Mouse (Mus musculus) forebrain, postnatal 0 days (tissue): Measurements from ENCODE around the gene Ptprj. TPM values are rescaled to one million over a fixed set of nuclear protein-coding genes. Genes with fewer than 3 reads are reported as not detected.

Experiments used
- ATAC-seq: fragments of 200-750 bp; cut with Nextera tagmentation; 2 replicates; pipeline ENCODE4 v1.8.0; 2017; ENCODE audit warnings: mild to moderate bottlenecking, moderate library complexity
- DNase-seq: peaks from one replicate; pipeline ENCODE4 v3.0.0-alpha.2; 2015
- H3K27ac ChIP-seq: fragments of 300-500 bp; sonication (generic); 2 replicates; pipeline ENCODE4 v1.5.1; 2014; ENCODE audit warnings: low read depth, mild to moderate bottlenecking, antibody characterized with exemption, low read length, moderate library complexity, mixed read lengths
- H3K27me3 ChIP-seq: fragments of 300-500 bp; sonication (generic); 2 replicates; pipeline ENCODE4 v1.6.1; 2014; ENCODE audit warnings: mild to moderate bottlenecking, low read length, mixed read lengths; ENCODE audit not compliant: insufficient read depth
- H3K36me3 ChIP-seq: fragments of 300-500 bp; sonication (generic); 2 replicates; pipeline ENCODE4 v1.6.1; 2014; ENCODE audit warnings: mild to moderate bottlenecking, moderate library complexity; ENCODE audit not compliant: insufficient read depth
- H3K4me1 ChIP-seq: fragments of 300-500 bp; sonication (generic); 2 replicates; pipeline ENCODE4 v1.6.1; 2014; ENCODE audit warnings: antibody characterized with exemption; ENCODE audit not compliant: insufficient read depth
- H3K4me2 ChIP-seq: fragments of 300-500 bp; sonication (generic); 2 replicates; pipeline ENCODE4 v1.6.1; 2014; ENCODE audit warnings: low read depth, mild to moderate bottlenecking, moderate library complexity
- H3K4me3 ChIP-seq: fragments of 300-500 bp; sonication (generic); 2 replicates; pipeline ENCODE4 v1.5.1; 2014; ENCODE audit warnings: low read depth, low read length, mixed read lengths
- H3K9ac ChIP-seq: fragments of 300-500 bp; sonication (generic); 2 replicates; pipeline ENCODE4 v1.6.1; 2014; ENCODE audit warnings: mild to moderate bottlenecking
- H3K9me3 ChIP-seq: fragments of 300-500 bp; sonication (generic); 2 replicates; pipeline ENCODE4 v1.6.1; 2016; ENCODE audit warnings: low read length
- CTCF ChIP-seq: sonication (generic); IDR thresholded peaks from 2 replicates; pipeline ENCODE4 v1.5.1; 2016; ENCODE audit warnings: antibody characterized with exemption, control low read depth, low read depth
- WGBS: fragments of 180-500 bp; shearing (Covaris S2); extraction: QIAGEN DNeasy Blood & Tissue Kit; methylation state at CpG from one replicate; pipeline ENCODE4 v1.1.7; 2014; 5-methylcytosine and 5-hydroxymethylcytosine counted together
- polyA plus RNA-seq: library from polyadenylated mRNA; unstranded; fragments of >200 nt; fragmentation: Nextera tagmentation; extraction: Ambion mirVana; gene quantifications from 2 replicates; pipeline ENCODE4 v1.2.1, GENCODE M21; 2015
- total RNA-seq: library from RNA; depleted of rRNA; stranded (reverse); fragments of >200 nt; gene quantifications from 2 replicates; pipeline ENCODE4 v1.2.3, GENCODE M21; 2014

Gene Ptprj
- total and polyA plus RNA-seq, 2 experiments from 2014 or later, result 3.9 to 34.0 TPM

DNA sequence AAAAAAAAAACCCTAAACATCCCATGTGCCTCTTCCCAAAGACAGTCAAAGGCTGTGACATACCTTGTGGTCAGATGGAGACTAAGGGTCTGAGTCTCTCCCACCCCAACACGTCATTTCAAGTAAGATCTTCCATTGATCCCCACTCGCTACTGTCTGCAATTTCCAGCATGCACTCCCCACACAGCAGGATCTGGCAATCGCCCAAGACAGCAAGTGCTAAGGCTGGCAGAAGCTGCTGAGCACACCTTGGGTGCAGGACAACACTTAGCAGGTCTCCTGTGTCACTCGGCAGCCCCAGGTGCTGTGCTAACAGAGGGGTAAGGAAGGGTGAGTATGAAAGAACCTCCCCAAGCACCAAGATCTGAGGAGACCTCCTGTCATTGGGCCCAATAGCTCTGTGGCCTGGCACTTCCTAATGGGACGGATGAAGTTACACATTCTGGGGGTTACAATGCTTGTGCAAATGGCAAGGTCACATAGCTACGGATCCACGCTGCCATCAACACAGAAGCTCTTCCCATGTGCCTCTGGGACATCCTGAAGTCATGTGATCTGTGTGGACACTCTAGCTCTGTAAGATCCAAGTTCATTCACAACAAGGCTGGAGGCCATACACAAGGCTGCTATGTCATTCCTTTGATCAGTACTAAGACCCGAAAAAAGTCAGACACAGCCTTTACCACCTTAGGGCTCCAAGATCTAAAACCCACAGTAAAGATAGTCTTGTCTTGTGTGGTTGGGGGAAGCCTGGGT, 13.5 kb downstream of the Ptprj start:
- TF ChIP-seq CTCF, result no peak
- no peak overlapping the region for H3K27ac ChIP-seq
- 67% methylated on average over 8 of the region's 8 CpGs for WGBS
- no peak for ATAC-seq
- no peak overlapping the region for H3K4me3 ChIP-seq
- no peak for DNase-seq
- no peaks in the 10 kb centered on the region for H3K27me3 ChIP-seq
- no peak overlapping the region for H3K9ac ChIP-seq
- H3K36me3 ChIP-seq, result no peaks in the 10 kb centered on the region
- no peak overlapping the region for H3K4me2 ChIP-seq
- 0 out of 2 replicates have a peak, but pooled peaks cover 3% of the 10 kb centered on the region for H3K4me1 ChIP-seq
- H3K9me3 ChIP-seq, result no peaks in the 10 kb centered on the region

DNA sequence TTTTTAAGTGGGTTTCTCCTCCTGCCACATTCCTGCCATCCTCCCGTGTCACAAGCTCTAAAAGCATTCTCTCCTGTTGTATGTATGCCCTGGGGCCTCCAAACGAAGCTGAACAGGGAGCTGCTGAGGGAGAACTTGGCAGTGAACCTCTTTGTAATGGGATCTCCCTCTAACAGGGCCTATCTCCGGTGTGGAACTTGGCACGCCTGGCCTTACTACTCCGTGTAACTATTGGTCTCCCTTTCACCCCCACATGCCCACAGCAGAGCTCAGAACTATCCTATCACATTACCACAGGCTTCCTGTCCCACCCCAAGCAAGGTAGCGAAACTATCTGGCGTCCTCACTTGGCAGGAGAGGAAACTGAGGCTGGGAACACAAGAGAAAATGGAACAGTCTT, 14.4 kb downstream of the Ptprj start:
- no peak for ATAC-seq
- H3K4me3 ChIP-seq, result no peak overlapping the region
- H3K4me1 ChIP-seq, result peaks cover 6% of the 10 kb centered on the region; the same call in 1 of the 2 replicates
- TF ChIP-seq CTCF, result no peak
- no peak for DNase-seq
- 42% methylated on average over 7 of the region's 7 CpGs for WGBS
- no peaks in the 10 kb centered on the region for H3K27me3 ChIP-seq
- no peak overlapping the region for H3K27ac ChIP-seq
- no peak overlapping the region for H3K9ac ChIP-seq
- H3K4me2 ChIP-seq, result no peak overlapping the region
- no peaks in the 10 kb centered on the region for H3K9me3 ChIP-seq
- no peaks in the 10 kb centered on the region for H3K36me3 ChIP-seq

DNA sequence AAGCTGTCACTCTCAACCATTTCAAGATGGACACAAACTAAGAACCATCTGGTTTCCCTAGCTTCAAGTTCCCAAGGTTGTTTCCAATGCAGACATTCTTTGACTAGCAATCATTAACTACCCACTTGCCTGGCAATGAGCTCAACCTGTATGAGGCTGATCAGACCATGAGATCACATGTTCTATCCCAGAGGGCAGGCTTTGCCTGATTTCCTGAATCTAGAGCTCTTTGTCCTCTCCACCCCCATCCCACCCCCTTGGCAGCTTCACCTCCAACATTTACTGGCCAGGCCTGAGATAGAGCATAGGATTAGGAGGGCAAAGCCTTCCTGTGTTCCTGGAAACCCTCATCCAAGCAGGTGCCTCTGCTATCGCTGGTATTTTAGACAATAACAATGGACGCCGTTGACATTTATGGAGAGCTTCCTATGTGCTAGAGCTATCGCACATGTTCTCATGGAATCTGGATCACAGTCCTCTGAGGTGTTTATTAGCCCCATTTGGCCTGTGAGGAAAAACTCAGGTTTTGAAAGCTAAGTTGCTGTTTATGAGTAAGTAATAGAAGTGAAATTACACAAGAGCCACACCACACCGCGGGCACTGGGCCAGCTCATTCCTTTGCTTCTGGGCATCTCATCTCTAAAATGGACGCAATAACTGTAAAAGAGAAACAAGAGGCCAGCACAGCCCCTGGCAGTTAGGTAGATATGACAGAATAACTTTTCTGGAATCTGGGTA, 15.1 kb downstream of the Ptprj start:
- no peaks in the 10 kb centered on the region for H3K27me3 ChIP-seq
- no peak for TF ChIP-seq CTCF
- 95% methylated on average over 7 of the region's 7 CpGs for WGBS
- no peak overlapping the region for H3K9ac ChIP-seq
- no peak overlapping the region for H3K4me3 ChIP-seq
- no peaks in the 10 kb centered on the region for H3K36me3 ChIP-seq
- H3K4me1 ChIP-seq, result peaks cover 13% of the 10 kb centered on the region; the same call in 1 of the 2 replicates
- no peak overlapping the region for H3K27ac ChIP-seq
- no peaks in the 10 kb centered on the region for H3K9me3 ChIP-seq
- ATAC-seq, result no peak
- DNase-seq, result no peak
- no peak overlapping the region for H3K4me2 ChIP-seq

DNA sequence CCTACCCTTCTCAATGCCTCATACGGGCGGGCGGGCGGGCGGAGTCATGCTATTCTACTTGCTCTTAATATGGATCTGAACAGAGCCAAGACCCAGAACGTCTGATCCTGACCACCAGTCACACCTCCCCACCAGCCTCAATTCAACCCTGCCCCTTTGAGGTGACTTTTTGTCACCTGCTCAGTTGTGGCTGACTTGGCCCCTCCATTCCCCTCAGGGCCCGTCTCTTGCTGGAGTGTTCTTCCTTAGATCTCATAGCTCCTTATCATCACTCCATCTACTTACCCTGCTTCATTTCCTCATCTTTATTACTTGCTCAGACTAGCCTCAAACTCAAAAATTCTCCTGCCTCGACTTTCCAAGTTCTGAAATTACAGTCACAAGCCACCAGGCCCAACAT, 15.9 kb downstream of the Ptprj start:
- no peaks in the 10 kb centered on the region for H3K36me3 ChIP-seq
- ATAC-seq (no peak), DNase-seq (no peak)
- peaks cover 18% of the 10 kb centered on the region for H3K4me1 ChIP-seq
- H3K27me3 ChIP-seq, result no peaks in the 10 kb centered on the region
- no peak overlapping the region for H3K27ac ChIP-seq
- WGBS, result 92% methylated on average over 8 of the region's 8 CpGs
- H3K9ac ChIP-seq, result no peak overlapping the region
- TF ChIP-seq CTCF, result no peak
- no peak overlapping the region for H3K4me2 ChIP-seq
- H3K4me3 ChIP-seq, result no peak overlapping the region
- H3K9me3 ChIP-seq, result no peaks in the 10 kb centered on the region

DNA sequence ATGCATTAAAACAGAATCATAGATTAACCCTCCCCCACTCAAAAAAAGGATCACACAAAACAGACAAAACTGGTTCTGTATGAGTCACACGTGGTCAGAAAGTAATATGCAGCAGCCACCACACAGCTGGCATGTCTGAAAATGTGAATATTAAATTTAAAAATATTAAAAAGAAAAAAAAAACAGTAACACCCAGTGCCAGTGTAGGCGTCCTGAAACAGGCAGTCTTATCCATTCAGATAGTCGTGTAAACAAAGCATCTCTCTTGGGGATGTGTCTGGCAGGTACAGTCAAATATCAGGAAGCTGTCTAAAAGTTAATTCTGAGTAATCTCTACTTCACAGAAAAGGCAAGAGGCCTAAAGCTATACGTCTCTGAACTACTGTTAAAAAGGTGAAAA, 17.3 kb downstream of the Ptprj start:
- ATAC-seq, result no peak
- no peak for DNase-seq
- Histone ChIP-seq H3K4me3 (no peak overlapping the region), H3K9me3 (no peaks in the 10 kb centered on the region), H3K9ac (no peak overlapping the region), H3K36me3 (no peaks in the 10 kb centered on the region), H3K27me3 (no peaks in the 10 kb centered on the region), H3K4me2 (no peak overlapping the region), H3K27ac (no peak overlapping the region), H3K4me1 (peaks cover 18% of the 10 kb centered on the region)
- WGBS, result 73% methylated on average over 4 of the region's 4 CpGs
- TF ChIP-seq CTCF, result no peak

DNA sequence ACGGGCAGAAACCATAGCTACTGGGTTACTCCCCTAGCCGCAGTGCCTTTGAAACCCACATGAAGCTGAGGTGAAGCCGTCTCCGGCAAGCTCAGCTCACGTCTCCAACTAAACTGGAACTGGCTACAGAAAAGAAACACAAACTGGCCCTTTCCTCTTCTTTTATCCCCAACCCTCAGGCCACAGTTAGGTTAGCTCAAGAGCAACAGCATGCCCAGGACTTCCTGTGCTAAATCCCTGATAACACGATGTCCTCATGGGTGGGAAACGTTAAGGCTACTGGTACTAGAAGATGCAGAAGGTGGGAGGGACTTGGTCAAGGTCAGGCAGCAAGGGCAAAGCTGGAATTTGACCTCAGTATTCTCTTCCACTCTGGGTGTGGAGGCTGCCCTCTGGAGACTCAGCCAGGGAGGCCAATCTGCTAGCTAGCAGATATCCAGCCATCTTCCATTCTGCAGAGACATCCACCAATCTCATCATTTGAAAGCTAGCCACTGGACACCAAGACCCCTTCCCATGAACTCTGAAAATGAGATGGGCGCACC, 18.2 kb downstream of the Ptprj start:
- H3K27ac ChIP-seq, result no peak overlapping the region
- no peak for TF ChIP-seq CTCF
- no peak overlapping the region for H3K4me3 ChIP-seq

More for the DNA sequence above, 18.2 kb downstream of the Ptprj start:
- H3K9me3 ChIP-seq, result no peaks in the 10 kb centered on the region
- WGBS, result 88% methylated on average over 8 of the region's 8 CpGs
- H3K4me2 ChIP-seq, result no peak overlapping the region
- no peak overlapping the region for H3K9ac ChIP-seq
- ATAC-seq, result no peak
- peaks cover 18% of the 10 kb centered on the region for H3K4me1 ChIP-seq
- H3K27me3 ChIP-seq, result no peaks in the 10 kb centered on the region
- H3K36me3 ChIP-seq, result no peaks in the 10 kb centered on the region
- no peak for DNase-seq
